Mouse (Mus musculus) liver, embryonic 16.5 days (tissue): ENCODE results near the gene Bcl11b. TPM values are rescaled to one million over a fixed set of nuclear protein-coding genes. Genes with fewer than 3 reads are reported as not detected.

Source experiments
- ATAC-seq: fragments of 200-750 bp; cut with Nextera tagmentation; 2 replicates; pipeline ENCODE4 v1.8.0; 2017; ENCODE audit warnings: low read depth, mild to moderate bottlenecking, moderate number of reproducible peaks, moderate library complexity
- H3K27ac ChIP-seq: fragments of 300-500 bp; sonication (generic); 2 replicates; pipeline ENCODE4 v1.5.1; 2014; ENCODE audit warnings: mild to moderate bottlenecking, low read length
- H3K27me3 ChIP-seq: fragments of 300-500 bp; sonication (generic); 2 replicates; pipeline ENCODE4 v1.6.1; 2014; ENCODE audit warnings: low read depth, low read length, mixed read lengths; ENCODE audit not compliant: control insufficient read depth, insufficient read depth
- H3K36me3 ChIP-seq: fragments of 300-500 bp; sonication (generic); 2 replicates; pipeline ENCODE4 v1.6.1; 2014; ENCODE audit warnings: mild to moderate bottlenecking; ENCODE audit not compliant: control insufficient read depth, insufficient read depth
- H3K4me1 ChIP-seq: fragments of 300-500 bp; sonication (generic); 2 replicates; pipeline ENCODE4 v1.6.1; 2014; ENCODE audit warnings: low read depth, low read length, mixed read lengths; ENCODE audit not compliant: control insufficient read depth
- H3K4me2 ChIP-seq: fragments of 300-500 bp; sonication (generic); 2 replicates; pipeline ENCODE4 v1.6.1; 2014; ENCODE audit warnings: low read depth, low read length, mixed read lengths
- H3K4me3 ChIP-seq: fragments of 300-500 bp; sonication (generic); 2 replicates; pipeline ENCODE4 v1.5.1; 2014; ENCODE audit warnings: low read depth, mild to moderate bottlenecking, low read length
- H3K9ac ChIP-seq: fragments of 300-500 bp; sonication (generic); 2 replicates; pipeline ENCODE4 v1.6.1; 2014; ENCODE audit warnings: low read depth, low read length
- H3K9me3 ChIP-seq: fragments of 300-500 bp; sonication (generic); replicated peaks from 2 replicates; pipeline ENCODE4 v1.6.1; 2016; ENCODE audit warnings: low read length; ENCODE audit not compliant: control insufficient read depth
- WGBS: fragments of 180-500 bp; shearing (Covaris S2); extraction: QIAGEN DNeasy Blood & Tissue Kit; methylation state at CpG from one replicate; pipeline ENCODE4 v1.1.7; 2014; ENCODE audit not compliant: insufficient replicate concordance; 5-methylcytosine and 5-hydroxymethylcytosine counted together
- polyA plus RNA-seq: library from polyadenylated mRNA; unstranded; fragments of >200 nt; fragmentation: Nextera tagmentation; extraction: Ambion mirVana; gene quantifications from 2 replicates; pipeline ENCODE4 v1.2.1, GENCODE M21; 2015

Gene Bcl11b
- polyA plus RNA-seq, 1 experiment from 2014 or later = 0.09 TPM

- Histone ChIP-seq H3K9ac (no peak overlapping the region), H3K4me2 (no peak overlapping the region), H3K9me3 (no peaks in the 10 kb centered on the region), H3K36me3 (no peaks in the 10 kb centered on the region), H3K4me1 (no peaks in the 10 kb centered on the region), H3K4me3 (no peak overlapping the region), H3K27me3 (no peaks in the 10 kb centered on the region), H3K27ac (no peak overlapping the region)
- no peak for ATAC-seq
- WGBS = 56% methylated on average over 5 of the region's 5 CpGs
Observed at GRCm38 (mm10) chr12:107936972-107937371, 66.4 kb downstream of the Bcl11b start.

- H3K9ac ChIP-seq = no peak overlapping the region
- no peaks in the 10 kb centered on the region for H3K9me3 ChIP-seq
- ATAC-seq = no peak
- no peak overlapping the region for H3K4me3 ChIP-seq
- H3K27me3 ChIP-seq = no peaks in the 10 kb centered on the region
- no peaks in the 10 kb centered on the region for H3K4me1 ChIP-seq
- H3K36me3 ChIP-seq = no peaks in the 10 kb centered on the region
- 58% methylated on average over 7 of the region's 7 CpGs for WGBS
- no peak overlapping the region for H3K27ac ChIP-seq
- no peak overlapping the region for H3K4me2 ChIP-seq
Observed at GRCm38 (mm10) chr12:107936406-107936805, 67.0 kb downstream of the Bcl11b start.

- WGBS = 80% methylated on average over 19 of the region's 19 CpGs
- Histone ChIP-seq H3K27ac (no peak overlapping the region), H3K4me1 (no peaks in the 10 kb centered on the region), H3K36me3 (no peaks in the 10 kb centered on the region), H3K4me2 (no peak overlapping the region), H3K27me3 (no peaks in the 10 kb centered on the region), H3K4me3 (no peak overlapping the region), H3K9me3 (no peaks in the 10 kb centered on the region), H3K9ac (no peak overlapping the region)
- ATAC-seq = no peak
Observed at GRCm38 (mm10) chr12:107934831-107935437, 68.5 kb downstream of the Bcl11b start.

DNA sequence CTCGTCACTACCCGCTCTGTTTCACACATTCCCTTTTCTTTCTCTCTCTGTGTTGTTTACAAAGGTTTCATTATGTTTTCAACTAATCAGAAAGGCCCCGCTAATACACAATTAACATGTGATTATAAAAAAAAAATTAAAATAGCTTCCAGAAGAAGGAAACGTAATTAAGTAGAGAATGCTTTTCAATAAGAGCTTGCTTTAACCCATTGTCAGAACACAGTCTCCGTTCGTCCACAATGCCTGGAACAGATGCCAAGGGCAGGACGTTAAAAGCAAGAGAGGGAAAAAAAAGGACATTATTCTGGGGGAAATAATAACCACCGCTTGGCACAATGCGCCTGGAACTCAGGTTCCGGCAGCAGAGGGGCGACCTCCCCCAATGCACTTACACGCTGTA is 71.3 kb downstream of the Bcl11b start:
- no peak overlapping the region for H3K9ac ChIP-seq
- no peaks in the 10 kb centered on the region for H3K27me3 ChIP-seq
- H3K27ac ChIP-seq = no peak overlapping the region
- H3K4me3 ChIP-seq = no peak overlapping the region
- no peaks in the 10 kb centered on the region for H3K9me3 ChIP-seq
- 70% methylated on average over 12 of the region's 12 CpGs for WGBS
- no peak overlapping the region for H3K4me2 ChIP-seq
- H3K36me3 ChIP-seq = no peaks in the 10 kb centered on the region
- H3K4me1 ChIP-seq = no peaks in the 10 kb centered on the region
- ATAC-seq = no peak

DNA sequence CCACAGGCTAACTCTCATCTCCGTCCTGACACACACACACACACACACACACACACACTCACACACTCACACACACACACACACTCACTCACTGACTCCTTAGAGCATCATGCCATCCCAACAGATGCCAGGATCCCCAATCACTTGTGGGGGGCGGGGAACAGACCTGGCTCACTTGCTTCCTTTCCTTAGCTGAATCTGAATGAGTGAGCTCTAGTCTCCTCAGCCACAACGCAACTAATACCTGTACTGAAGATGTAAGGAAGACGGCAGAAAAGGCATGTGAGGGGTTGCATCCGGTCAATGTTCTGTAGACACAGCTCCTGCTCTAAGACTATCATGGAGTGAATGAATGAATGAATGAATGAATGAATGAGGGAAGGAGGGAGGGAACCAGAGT is 71.9 kb downstream of the Bcl11b start:
- Histone ChIP-seq H3K9me3 (no peaks in the 10 kb centered on the region), H3K4me2 (no peak overlapping the region), H3K9ac (no peak overlapping the region), H3K4me3 (no peak overlapping the region), H3K27me3 (no peaks in the 10 kb centered on the region), H3K27ac (no peak overlapping the region), H3K4me1 (no peaks in the 10 kb centered on the region), H3K36me3 (no peaks in the 10 kb centered on the region)
- 73% methylated on average over 5 of the region's 5 CpGs for WGBS
- ATAC-seq = no peak

GRCm38 (mm10) chr12:107930611-107931350 is 72.6 kb downstream of the Bcl11b start:
- H3K4me3 ChIP-seq = no peak overlapping the region
- no peak overlapping the region for H3K4me2 ChIP-seq
- 68% methylated on average over 28 of the region's 28 CpGs for WGBS
- H3K27ac ChIP-seq = no peak overlapping the region
- H3K27me3 ChIP-seq = no peaks in the 10 kb centered on the region
- H3K9me3 ChIP-seq = no peaks in the 10 kb centered on the region
- no peak overlapping the region for H3K9ac ChIP-seq
- H3K36me3 ChIP-seq = no peaks in the 10 kb centered on the region
- H3K4me1 ChIP-seq = no peaks in the 10 kb centered on the region
- ATAC-seq = no peak

DNA sequence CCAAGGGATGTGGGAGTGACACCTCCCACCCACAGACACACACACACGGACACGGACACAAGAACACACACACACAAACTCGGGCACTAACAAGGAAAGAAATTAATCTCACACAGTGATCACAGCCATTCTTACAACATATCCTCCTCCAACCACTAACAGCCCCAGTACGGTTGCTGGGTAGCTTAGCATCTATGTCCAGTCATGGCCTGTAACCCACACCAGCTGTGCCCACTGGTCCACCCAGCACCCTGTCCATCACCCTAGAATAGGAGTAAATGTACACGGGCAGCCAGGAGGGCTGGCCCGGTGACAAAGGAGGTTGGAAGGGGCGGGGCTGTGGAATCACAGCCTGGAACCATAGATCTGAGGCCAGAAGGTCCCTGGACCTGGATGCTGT is 74.5 kb downstream of the Bcl11b start:
- Histone ChIP-seq H3K9ac (no peak overlapping the region), H3K27ac (no peak overlapping the region), H3K4me3 (no peak overlapping the region), H3K9me3 (no peaks in the 10 kb centered on the region), H3K36me3 (no peaks in the 10 kb centered on the region), H3K4me2 (no peak overlapping the region), H3K27me3 (no peaks in the 10 kb centered on the region), H3K4me1 (no peaks in the 10 kb centered on the region)
- no peak for ATAC-seq
- WGBS = 72% methylated on average over 7 of the region's 7 CpGs

- no peaks in the 10 kb centered on the region for H3K36me3 ChIP-seq
- H3K9me3 ChIP-seq = no peaks in the 10 kb centered on the region
- no peak for ATAC-seq
- no peak overlapping the region for H3K4me3 ChIP-seq
- H3K27ac ChIP-seq = no peak overlapping the region
- 75% methylated on average over 15 of the region's 15 CpGs for WGBS
- H3K27me3 ChIP-seq = no peaks in the 10 kb centered on the region
- no peaks in the 10 kb centered on the region for H3K4me1 ChIP-seq
- no peak overlapping the region for H3K4me2 ChIP-seq
- no peak overlapping the region for H3K9ac ChIP-seq
Observed at GRCm38 (mm10) chr12:107928464-107928901, 74.9 kb downstream of the Bcl11b start.

- Histone ChIP-seq H3K4me2 (no peak overlapping the region), H3K9me3 (no peaks in the 10 kb centered on the region), H3K36me3 (no peaks in the 10 kb centered on the region), H3K9ac (no peak overlapping the region), H3K4me1 (no peaks in the 10 kb centered on the region), H3K4me3 (no peak overlapping the region), H3K27ac (no peak overlapping the region), H3K27me3 (no peaks in the 10 kb centered on the region)
- ATAC-seq = no peak
- WGBS = 60% methylated on average over 10 of the region's 10 CpGs
Observed at GRCm38 (mm10) chr12:107927961-107928431, 75.4 kb downstream of the Bcl11b start.
